Mouse (Mus musculus) cortical plate, adult 2 months (tissue): ENCODE results near the gene Abhd16b.
A peak's percentile ranks its signal among the peaks of the same experiment; 100 is the strongest.

Experiments
- CTCF ChIP-seq: fragments of 200-500 bp; IDR thresholded peaks from 2 replicates; pipeline ENCODE4 v1.5.1; 2011; ENCODE audit warnings: mild to moderate bottlenecking, control low read depth, low read length; ENCODE audit not compliant: insufficient read depth; ENCODE audit errors: extremely low read depth
- POLR2A ChIP-seq: fragments of 200-500 bp; IDR thresholded peaks from 2 replicates; pipeline ENCODE4 v1.6.1; 2011; ENCODE audit warnings: mild to moderate bottlenecking, low read length, control low read depth; ENCODE audit not compliant: insufficient read depth; ENCODE audit errors: extremely low read depth

GRCm38 (mm10) chr2:181496281-181496680 lies 3.3 kb downstream of the Abhd16b start:
- no peak for TF ChIP-seq POLR2A
- peak; percentile 58 for TF ChIP-seq CTCF
